Mouse (Mus musculus) midbrain, embryonic 13.5 days (tissue): ENCODE data around the gene Ramp2. TPM values are rescaled to one million over a fixed set of nuclear protein-coding genes. Genes with fewer than 3 reads are reported as not detected.
A peak's percentile ranks its signal among the peaks of the same experiment; 100 is the strongest.

Experiments used
- ATAC-seq: fragments of 200-750 bp; cut with Nextera tagmentation; 2 replicates; pipeline ENCODE4 v1.8.0; 2017; ENCODE audit warnings: mild to moderate bottlenecking, moderate TSS enrichment, moderate library complexity
- H3K27ac ChIP-seq: fragments of 300-500 bp; sonication (generic); 2 replicates; pipeline ENCODE4 v1.5.1; 2015; ENCODE audit warnings: inconsistent platforms, mild to moderate bottlenecking, moderate library complexity
- H3K27me3 ChIP-seq: fragments of 300-500 bp; sonication (generic); 2 replicates; pipeline ENCODE4 v1.6.1; 2015; ENCODE audit warnings: mild to moderate bottlenecking, inconsistent platforms
- H3K36me3 ChIP-seq: fragments of 300-500 bp; sonication (generic); 2 replicates; pipeline ENCODE4 v1.6.1; 2015; ENCODE audit warnings: mild to moderate bottlenecking, inconsistent platforms
- H3K4me1 ChIP-seq: fragments of 300-500 bp; sonication (generic); replicated peaks from 2 replicates; pipeline ENCODE4 v1.6.1; 2015; ENCODE audit warnings: inconsistent platforms
- H3K4me2 ChIP-seq: fragments of 300-500 bp; sonication (generic); replicated peaks from 2 replicates; pipeline ENCODE4 v1.6.1; 2015; ENCODE audit warnings: moderate library complexity, mild to moderate bottlenecking, inconsistent platforms
- H3K4me3 ChIP-seq: fragments of 300-500 bp; sonication (generic); replicated peaks from 2 replicates; pipeline ENCODE4 v1.5.1; 2015; ENCODE audit warnings: mild to moderate bottlenecking, inconsistent platforms
- H3K9ac ChIP-seq: fragments of 300-500 bp; sonication (generic); replicated peaks from 2 replicates; pipeline ENCODE4 v1.6.1; 2015; ENCODE audit warnings: mild to moderate bottlenecking, inconsistent platforms
- H3K9me3 ChIP-seq: fragments of 300-500 bp; sonication (generic); 2 replicates; pipeline ENCODE4 v1.6.1; 2016; ENCODE audit warnings: mild to moderate bottlenecking, inconsistent platforms
- WGBS: fragments of 180-500 bp; shearing (Covaris S2); methylation state at CpG from one replicate; pipeline ENCODE4 v1.1.7; 2015; 5-methylcytosine and 5-hydroxymethylcytosine counted together
- polyA plus RNA-seq: library from polyadenylated mRNA; unstranded; fragments of >200 nt; fragmentation: Nextera tagmentation; extraction: Ambion mirVana; gene quantifications from 2 replicates; pipeline ENCODE4 v1.2.1, GENCODE M21; 2015

The Ramp2 gene
- polyA plus RNA-seq, 1 experiment from 2014 or later, result 64.4 TPM

- Histone ChIP-seq H3K4me3 (peak within 1 kb of the TSS; percentile 90), H3K9me3 (no peaks in the 10 kb centered on the region), H3K4me1 (peaks cover 23% of the 10 kb centered on the region), H3K9ac (peak within 1 kb of the TSS; percentile 90), H3K36me3 (peaks cover 23% of the 10 kb centered on the region), H3K4me2 (peak within 1 kb of the TSS; percentile 83), H3K27me3 (no peaks in the 10 kb centered on the region), H3K27ac (peak within 1 kb of the TSS; percentile 55)
- peak; percentile 97 for ATAC-seq
- 8% methylated on average over 39 of the region's 39 CpGs for WGBS
Measured at GRCm38 (mm10) chr11:101302004-101302798, 56.4 kb downstream of the Ramp2 start, which contains the start of gene Becn1. Becn1 (minus strand) TSS chr11:101302286.

- H3K4me3 ChIP-seq, result no peak overlapping the region
- no peaks in the 10 kb centered on the region for H3K4me1 ChIP-seq
- no peaks in the 10 kb centered on the region for H3K36me3 ChIP-seq
- H3K27me3 ChIP-seq, result no peaks in the 10 kb centered on the region; the same call in 1 of the 2 replicates
- H3K27ac ChIP-seq, result no peak overlapping the region
- no peak for ATAC-seq
- 43% methylated on average over 5 of the region's 5 CpGs for WGBS
- no peaks in the 10 kb centered on the region for H3K9me3 ChIP-seq
- no peak overlapping the region for H3K4me2 ChIP-seq
- H3K9ac ChIP-seq, result no peak overlapping the region
Measured at GRCm38 (mm10) chr11:101307744-101308143, 61.9 kb downstream of the Ramp2 start.

Other genes with a start within 250 kb of the Ramp2 start
- 87.6 and 90.8 TPM in 2 replicates for gene Atp6v0a1, start 236.6 kb upstream of the Ramp2 start, polyA plus RNA-seq
- gene Naglu, start 176.0 kb upstream of the Ramp2 start, polyA plus RNA-seq, result 9.7 and 9.9 TPM in 2 replicates
- gene Hsd17b1, start 167.6 kb upstream of the Ramp2 start, polyA plus RNA-seq, result 0.24 TPM in 1 of 2 replicates, not detected in the other
- gene Coasy, start 163.5 kb upstream of the Ramp2 start, polyA plus RNA-seq, result 47.1 and 52.8 TPM in 2 replicates
- 85.9 and 90.9 TPM in 2 replicates for gene Mlx, start 158.8 kb upstream of the Ramp2 start, polyA plus RNA-seq
- gene Psmc3ip, start 150.6 kb upstream of the Ramp2 start, polyA plus RNA-seq, result 27.9 and 30.8 TPM in 2 replicates
- gene Retreg3, start 126.1 kb upstream of the Ramp2 start, polyA plus RNA-seq, result 21.8 and 28.5 TPM in 2 replicates
- 89.4 and 91.0 TPM in 2 replicates for gene Tubg1, start 126.1 kb upstream of the Ramp2 start, polyA plus RNA-seq
- gene Tubg2, start 90.1 kb upstream of the Ramp2 start, polyA plus RNA-seq, result 29.8 and 31.6 TPM in 2 replicates
- gene Cntnap1, start 75.5 kb upstream of the Ramp2 start, polyA plus RNA-seq, result 1.3 and 1.5 TPM in 2 replicates
- gene Plekhh3, start 74.7 kb upstream of the Ramp2 start, polyA plus RNA-seq, result 7.3 and 8.1 TPM in 2 replicates
- 0.19 and 0.38 TPM in 2 replicates for gene Ccr10, start 70.6 kb upstream of the Ramp2 start, polyA plus RNA-seq
- 17.6 and 17.7 TPM in 2 replicates for gene Ezh1, start 19.6 kb upstream of the Ramp2 start, polyA plus RNA-seq
- 110 and 111 TPM in 2 replicates for gene Vps25, start 7.7 kb downstream of the Ramp2 start, polyA plus RNA-seq
- 7.2 and 7.5 TPM in 2 replicates for gene Wnk4, start 14.5 kb downstream of the Ramp2 start, polyA plus RNA-seq
- 1.2 and 1.3 TPM in 2 replicates for gene Cntd1, start 33.0 kb downstream of the Ramp2 start, polyA plus RNA-seq
- gene Coa3, start 33.1 kb downstream of the Ramp2 start, polyA plus RNA-seq, result 210 and 213 TPM in 2 replicates
- 178 and 194 TPM in 2 replicates for gene Becn1, start 56.3 kb downstream of the Ramp2 start, polyA plus RNA-seq
- gene Psme3, start 70.2 kb downstream of the Ramp2 start, polyA plus RNA-seq, result 126 and 134 TPM in 2 replicates
- gene Aoc2, start 79.0 kb downstream of the Ramp2 start, polyA plus RNA-seq, result 2.4 and 2.5 TPM in 2 replicates
- gene Aoc3, start 84.6 kb downstream of the Ramp2 start, polyA plus RNA-seq, result not detected in 2 replicates
- gene G6pc, start 121.5 kb downstream of the Ramp2 start, polyA plus RNA-seq, result not detected in 2 replicates
- 94.8 and 101 TPM in 2 replicates for gene Aarsd1, start 171.6 kb downstream of the Ramp2 start, polyA plus RNA-seq
- 6.6 and 8.5 TPM in 2 replicates for gene Gm27029, start 178.8 kb downstream of the Ramp2 start, polyA plus RNA-seq
- 26.2 and 26.4 TPM in 2 replicates for gene Rundc1, start 179.1 kb downstream of the Ramp2 start, polyA plus RNA-seq
- gene Ptges3l, start 179.3 kb downstream of the Ramp2 start, polyA plus RNA-seq, result 2.0 and 2.6 TPM in 2 replicates
- gene Rpl27, start 196.3 kb downstream of the Ramp2 start, polyA plus RNA-seq, result 303 and 310 TPM in 2 replicates
- gene Ifi35, start 202.4 kb downstream of the Ramp2 start, polyA plus RNA-seq, result 2.2 and 2.3 TPM in 2 replicates
- 102 and 117 TPM in 2 replicates for gene Rnd2, start 219.0 kb downstream of the Ramp2 start, polyA plus RNA-seq
- gene Vat1, start 220.2 kb downstream of the Ramp2 start, polyA plus RNA-seq, result 79.5 and 91.5 TPM in 2 replicates